Mouse (Mus musculus): ENCODE data around the gene Fbxl19.
A peak's percentile ranks its signal among the peaks of the same experiment; 100 is the strongest.

GRCm38 (mm10) chr7:127768346-127768996 lies 24.1 kb downstream of the Fbxl19 start:
- TF ChIP-seq CTCF (IDR thresholded peaks at IDR 0.05; ENCODE audit: low read depth): peak; percentile 77
- TF ChIP-seq EP300 (IDR thresholded peaks at IDR 0.05; ENCODE audit: low read depth): no peak
